Mouse (Mus musculus) forebrain, embryonic 11.5 days (tissue): ENCODE measurements around the gene C4bp. TPM values are rescaled to one million over a fixed set of nuclear protein-coding genes. Genes with fewer than 3 reads are reported as not detected.

Source experiments
- ATAC-seq: fragments of 200-750 bp; cut with Nextera tagmentation; replicated peaks from 2 replicates; pipeline ENCODE4 v1.8.0; 2017; ENCODE audit warnings: moderate TSS enrichment; ENCODE audit not compliant: low FRiP score
- DNase-seq: peaks from one replicate; pipeline ENCODE4 v3.0.0-alpha.2; 2017; ENCODE audit warnings: low spot score
- H3K27ac ChIP-seq: fragments of 300-500 bp; sonication (generic); 2 replicates; pipeline ENCODE4 v1.5.1; 2014; ENCODE audit warnings: low read depth, low read length
- H3K27me3 ChIP-seq: fragments of 300-500 bp; sonication (generic); 2 replicates; pipeline ENCODE4 v1.6.1; 2014; ENCODE audit warnings: mild to moderate bottlenecking, low read length, mixed read lengths; ENCODE audit not compliant: control insufficient read depth, insufficient read depth
- H3K36me3 ChIP-seq: fragments of 300-500 bp; sonication (generic); 2 replicates; pipeline ENCODE4 v1.6.1; 2014; ENCODE audit warnings: mild to moderate bottlenecking, low read length, moderate library complexity, mixed read lengths; ENCODE audit not compliant: control insufficient read depth, insufficient read depth
- H3K4me1 ChIP-seq: fragments of 300-500 bp; sonication (generic); replicated peaks from 2 replicates; pipeline ENCODE4 v1.6.1; 2014; ENCODE audit warnings: low read length, mixed read lengths; ENCODE audit not compliant: control insufficient read depth, insufficient read depth
- H3K4me2 ChIP-seq: fragments of 300-500 bp; sonication (generic); 2 replicates; pipeline ENCODE4 v1.6.1; 2014; ENCODE audit warnings: low read depth, mild to moderate bottlenecking, low read length, moderate library complexity, mixed read lengths; ENCODE audit not compliant: severe bottlenecking
- H3K4me3 ChIP-seq: fragments of 300-500 bp; sonication (generic); 2 replicates; pipeline ENCODE4 v1.5.1; 2014; ENCODE audit warnings: low read depth, low read length
- H3K9ac ChIP-seq: fragments of 300-500 bp; sonication (generic); 2 replicates; pipeline ENCODE4 v1.6.1; 2014; ENCODE audit warnings: low read length
- H3K9me3 ChIP-seq: fragments of 300-500 bp; sonication (generic); 2 replicates; pipeline ENCODE4 v1.6.1; 2016; ENCODE audit warnings: low read length, mixed read lengths; ENCODE audit not compliant: control insufficient read depth
- WGBS: fragments of 180-500 bp; shearing (Covaris S2); extraction: QIAGEN DNeasy Blood & Tissue Kit; methylation state at CpG from one replicate; pipeline ENCODE4 v1.1.7; 2014; 5-methylcytosine and 5-hydroxymethylcytosine counted together
- polyA plus RNA-seq: library from polyadenylated mRNA; unstranded; fragments of >200 nt; fragmentation: Nextera tagmentation; extraction: Ambion mirVana; gene quantifications from 2 replicates; pipeline ENCODE4 v1.2.1, GENCODE M21; 2014

Gene C4bp
- polyA plus RNA-seq = not detected in 2 replicates

DNA sequence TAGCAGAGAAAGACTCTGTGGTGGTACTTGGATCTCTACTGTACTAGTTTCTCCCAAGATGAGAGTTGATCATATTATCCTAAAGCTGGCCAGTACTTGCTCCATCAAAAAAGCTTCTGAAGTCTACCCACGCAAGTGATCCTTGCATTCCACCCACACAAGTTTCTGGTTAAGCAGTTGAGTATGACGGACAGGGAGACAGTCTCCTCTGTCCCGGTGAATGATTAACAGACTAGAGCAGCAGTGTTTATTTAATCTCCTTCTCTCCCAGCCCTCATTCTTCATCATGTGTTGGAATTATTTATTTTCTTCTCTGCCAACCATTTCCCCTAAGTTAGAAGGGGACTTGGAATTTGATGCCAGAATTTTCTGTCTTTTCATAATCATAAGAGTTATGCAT, at the start of gene C4bp:
Gene C4bp (minus strand): TSS at position 179 of the 400 bp plus-strand sequence.
- Histone ChIP-seq H3K4me3 (no peak within 1 kb of the TSS), H3K4me1 (no peaks in the 10 kb centered on the region), H3K27ac (no peak within 1 kb of the TSS), H3K27me3 (no peaks in the 10 kb centered on the region), H3K9me3 (no peaks in the 10 kb centered on the region), H3K4me2 (no peak within 1 kb of the TSS), H3K36me3 (no peaks in the 10 kb centered on the region), H3K9ac (no peak within 1 kb of the TSS)
- 85% methylated on average over 3 of the region's 3 CpGs for whole genome bisulfite sequencing
- DNase-seq (no peak), ATAC-seq (no peak)

DNA sequence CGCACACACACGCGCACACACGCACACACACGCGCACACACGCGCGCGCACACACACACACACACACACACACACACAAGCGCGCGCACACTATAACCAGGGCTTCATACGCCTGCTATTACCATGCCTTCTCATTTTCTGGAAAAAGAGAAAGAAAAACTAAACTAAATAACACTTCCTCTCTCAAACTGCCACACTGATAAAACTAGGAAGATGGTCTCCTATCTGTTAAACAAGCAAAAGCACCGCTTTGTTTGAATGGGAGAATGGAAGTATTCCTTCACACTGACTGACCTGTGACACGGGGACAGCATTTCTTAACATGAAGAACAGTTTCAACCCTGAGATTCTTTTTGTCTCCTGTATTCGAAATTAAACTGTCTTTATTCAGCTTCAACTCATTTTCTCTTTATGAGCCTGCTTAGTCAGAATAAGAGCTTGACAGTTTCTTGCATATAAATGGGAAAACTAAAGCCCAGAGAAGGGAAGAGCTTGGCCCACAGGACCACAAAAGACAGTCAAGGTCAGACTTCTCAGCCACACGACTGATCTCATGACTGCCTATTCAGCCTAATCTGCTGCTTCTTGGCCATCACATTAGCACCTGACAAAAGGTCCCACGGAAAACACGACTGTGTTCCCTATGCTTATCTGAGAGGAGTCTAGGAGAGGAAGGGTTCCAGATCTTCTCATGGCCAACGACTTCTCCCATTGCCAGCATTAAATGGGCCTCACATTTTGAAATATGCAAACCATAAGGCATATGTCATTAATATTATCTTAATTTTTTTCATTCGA, 49.0 kb upstream of the C4bp start:
- Histone ChIP-seq H3K4me3 (no peak overlapping the region), H3K27me3 (no peaks in the 10 kb centered on the region), H3K9ac (no peak overlapping the region), H3K4me2 (no peak overlapping the region), H3K4me1 (0 out of 2 replicates have a peak, but pooled peaks cover 2% of the 10 kb centered on the region), H3K36me3 (no peaks in the 10 kb centered on the region), H3K27ac (no peak overlapping the region), H3K9me3 (no peaks in the 10 kb centered on the region)
- WGBS = 89% methylated on average over 22 of the region's 22 CpGs
- DNase-seq (no peak), ATAC-seq (no peak)

DNA sequence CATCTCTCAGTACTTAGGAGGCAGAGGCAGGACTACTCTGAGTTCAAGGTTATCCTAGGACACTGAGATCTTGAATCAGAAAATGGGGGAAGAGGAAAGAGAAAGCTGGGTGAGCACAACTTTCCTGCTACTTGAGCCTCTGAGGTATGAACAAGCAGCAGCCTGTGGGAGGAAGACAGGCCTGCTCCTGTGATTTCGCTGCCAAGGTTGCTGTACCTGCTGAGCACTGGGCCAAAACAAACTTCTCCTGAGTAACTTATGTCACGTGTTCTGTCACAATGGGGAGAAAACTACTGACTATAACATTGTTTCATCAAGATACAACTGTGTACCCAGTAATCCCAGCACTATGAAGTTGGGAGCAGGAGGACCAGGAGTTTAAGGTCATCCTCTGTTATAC, 42.2 kb upstream of the C4bp start:
- no peak for ATAC-seq
- H3K36me3 ChIP-seq = no peaks in the 10 kb centered on the region; the same call in 1 of the 2 replicates
- H3K27me3 ChIP-seq = no peaks in the 10 kb centered on the region
- WGBS = 84% methylated on average over 2 of the region's 2 CpGs
- H3K4me1 ChIP-seq = no peaks in the 10 kb centered on the region
- H3K9me3 ChIP-seq = no peaks in the 10 kb centered on the region
- H3K4me3 ChIP-seq = no peak overlapping the region
- H3K9ac ChIP-seq = no peak overlapping the region
- no peak overlapping the region for H3K4me2 ChIP-seq
- DNase-seq = no peak
- no peak overlapping the region for H3K27ac ChIP-seq

DNA sequence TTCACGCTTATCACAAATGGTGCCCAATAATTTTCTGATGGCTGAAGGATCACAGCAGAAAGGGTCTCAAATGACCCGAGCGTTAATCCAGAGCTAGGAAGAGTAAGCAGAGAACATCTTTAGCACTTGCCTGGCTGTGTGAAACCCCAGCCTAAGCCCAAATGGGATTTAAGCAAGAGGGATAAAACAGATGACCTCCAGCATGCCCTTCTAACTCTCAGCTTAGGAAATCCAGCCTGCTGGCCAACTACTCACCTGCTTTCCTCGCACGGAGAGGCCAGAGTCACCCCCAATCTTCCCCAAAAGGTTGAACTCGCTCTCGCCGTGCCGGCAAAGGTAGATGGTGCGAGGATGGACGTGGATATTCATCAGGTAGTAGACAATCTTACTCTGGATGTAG, 40.5 kb upstream of the C4bp start:
- no peak overlapping the region for H3K4me3 ChIP-seq
- ATAC-seq = no peak
- H3K27ac ChIP-seq = no peak overlapping the region
- H3K4me2 ChIP-seq = no peak overlapping the region
- 95% methylated on average over 11 of the region's 11 CpGs for WGBS
- H3K9ac ChIP-seq = no peak overlapping the region
- no peak for DNase-seq
- no peaks in the 10 kb centered on the region for H3K9me3 ChIP-seq
- H3K27me3 ChIP-seq = no peaks in the 10 kb centered on the region
- no peaks in the 10 kb centered on the region; the same call in 1 of the 2 replicates for H3K36me3 ChIP-seq
- no peaks in the 10 kb centered on the region for H3K4me1 ChIP-seq

DNA sequence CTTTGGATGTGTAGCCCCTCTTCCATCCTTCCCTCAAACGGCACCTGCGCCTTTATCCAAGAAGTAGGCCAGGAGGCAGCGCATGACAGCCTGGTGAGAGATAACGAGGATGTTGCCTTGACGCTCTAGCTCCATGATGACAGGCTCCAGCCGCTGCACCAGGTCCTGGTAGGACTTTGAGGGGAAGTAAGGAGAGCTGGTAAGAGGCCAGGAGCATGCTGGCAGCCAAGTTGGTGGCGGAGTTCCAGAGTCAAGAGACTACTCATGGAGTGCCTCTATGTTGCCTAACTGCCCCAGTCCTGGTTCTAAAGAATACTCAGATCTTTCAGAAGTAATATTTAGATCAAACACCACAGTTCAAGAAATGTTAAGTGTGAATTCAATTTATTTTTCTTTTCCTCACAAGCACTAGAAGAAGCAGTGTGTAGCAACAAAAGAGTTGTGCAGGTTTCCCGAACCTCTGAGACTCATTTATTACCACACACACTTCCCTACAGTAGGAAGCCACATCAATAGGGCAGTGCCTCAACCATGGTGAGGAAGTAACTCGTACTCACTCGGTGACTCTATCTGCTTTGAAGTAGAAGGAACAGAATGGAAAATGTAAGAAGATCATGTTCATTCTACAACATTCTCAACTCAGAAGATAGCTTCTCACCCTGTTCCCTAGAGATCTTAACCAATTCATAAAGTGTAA, 38.7 kb upstream of the C4bp start:
- 90% methylated on average over 10 of the region's 10 CpGs for WGBS
- no peaks in the 10 kb centered on the region for H3K9me3 ChIP-seq
- DNase-seq (no peak), ATAC-seq (no peak)
- no peak overlapping the region for H3K4me2 ChIP-seq
- no peak overlapping the region for H3K4me3 ChIP-seq
- H3K27me3 ChIP-seq = no peaks in the 10 kb centered on the region
- no peak overlapping the region for H3K9ac ChIP-seq
- no peak overlapping the region for H3K27ac ChIP-seq
- no peaks in the 10 kb centered on the region; the same call in 1 of the 2 replicates for H3K36me3 ChIP-seq
- no peaks in the 10 kb centered on the region for H3K4me1 ChIP-seq

DNA sequence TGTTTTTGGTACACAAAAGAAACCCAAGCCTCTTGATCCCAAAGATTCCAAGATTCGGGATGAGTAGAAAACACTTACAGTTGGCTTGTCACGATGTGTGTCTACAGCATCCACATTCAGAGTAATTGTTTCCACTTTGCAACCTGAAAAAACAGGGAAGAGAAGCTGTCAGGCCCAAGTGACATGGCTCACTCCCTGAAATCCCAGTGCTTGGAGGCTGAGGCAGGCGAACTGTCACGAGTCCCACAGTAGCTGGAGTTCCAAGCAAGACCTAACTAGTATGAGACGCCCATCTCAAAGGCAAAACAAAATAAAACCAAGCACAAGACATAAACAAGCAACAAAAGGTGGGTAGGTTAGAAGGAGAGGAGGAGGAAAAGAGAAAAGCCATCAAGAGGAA, 37.2 kb upstream of the C4bp start:
- Histone ChIP-seq H3K4me3 (no peak overlapping the region), H3K9me3 (no peaks in the 10 kb centered on the region), H3K4me2 (no peak overlapping the region), H3K4me1 (no peaks in the 10 kb centered on the region), H3K27me3 (no peaks in the 10 kb centered on the region), H3K36me3 (no peaks in the 10 kb centered on the region; the same call in 1 of the 2 replicates), H3K27ac (no peak overlapping the region), H3K9ac (no peak overlapping the region)
- DNase-seq (no peak), ATAC-seq (no peak)
- WGBS = 93% methylated on average over 5 of the region's 5 CpGs

DNA sequence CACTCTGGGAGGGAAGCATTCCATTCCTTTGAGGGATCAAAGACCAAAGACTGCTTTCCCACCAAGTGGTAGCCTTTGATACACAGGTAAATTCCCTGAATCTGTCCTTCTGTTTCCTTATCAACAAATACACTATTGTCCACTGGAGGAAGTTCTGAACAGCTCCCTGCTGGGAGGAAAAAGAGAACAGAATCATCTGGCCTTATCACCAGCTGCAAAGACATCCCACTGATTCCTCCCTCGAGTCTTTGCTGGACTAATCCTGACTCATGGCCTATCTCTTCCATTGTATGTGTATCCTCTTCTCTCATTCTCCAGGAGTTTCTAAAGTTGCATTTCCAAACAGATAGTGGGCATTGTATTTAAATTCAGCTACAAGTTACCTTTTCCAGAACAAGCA, 22.5 kb upstream of the C4bp start:
- Histone ChIP-seq H3K9me3 (no peaks in the 10 kb centered on the region), H3K27me3 (no peaks in the 10 kb centered on the region), H3K4me1 (no peaks in the 10 kb centered on the region), H3K4me3 (no peak overlapping the region), H3K36me3 (no peaks in the 10 kb centered on the region), H3K9ac (no peak overlapping the region), H3K4me2 (no peak overlapping the region), H3K27ac (no peak overlapping the region)
- WGBS = 36% methylated on average over 1 of the region's 1 CpGs
- ATAC-seq = no peak
- no peak for DNase-seq

DNA sequence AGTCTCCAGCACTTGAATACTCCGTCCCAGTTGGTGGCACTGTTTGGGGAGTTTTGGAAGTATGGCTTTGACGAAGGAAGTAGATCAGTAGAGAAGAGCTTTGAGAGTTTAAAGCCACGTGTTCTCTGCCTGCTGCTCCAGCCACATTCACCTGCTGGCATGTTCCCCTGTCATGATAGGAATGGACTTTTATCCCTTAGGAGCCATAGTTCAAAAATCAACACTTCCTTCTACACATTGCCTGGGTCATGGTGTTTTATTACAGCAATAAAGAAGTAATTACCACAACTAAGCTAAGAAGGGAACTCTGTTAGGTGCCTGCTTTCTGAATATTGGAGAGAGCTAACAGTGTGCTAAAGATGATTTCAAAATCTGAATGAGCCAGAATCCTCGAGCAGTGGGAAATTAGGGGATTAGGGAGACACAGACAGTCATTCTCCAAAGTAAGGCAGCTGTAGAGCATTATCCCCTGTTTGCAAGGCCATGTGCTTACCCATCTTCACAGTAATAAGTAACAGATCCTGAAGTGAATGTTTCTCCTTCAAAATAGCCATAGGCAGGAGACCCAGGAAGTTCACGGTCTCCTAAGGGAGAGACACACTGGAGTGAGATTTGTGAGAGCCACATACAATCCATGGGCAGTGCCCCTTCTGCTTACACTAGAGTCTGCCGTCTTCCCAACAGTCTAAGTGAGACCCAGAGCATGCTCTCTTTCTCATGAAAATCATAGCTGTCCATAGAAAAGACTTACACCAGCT, 20.4 kb upstream of the C4bp start:
- no peak overlapping the region for H3K4me2 ChIP-seq
- no peaks in the 10 kb centered on the region for H3K9me3 ChIP-seq
- H3K4me1 ChIP-seq = no peaks in the 10 kb centered on the region
- no peak overlapping the region for H3K4me3 ChIP-seq
- ATAC-seq = no peak
- no peaks in the 10 kb centered on the region for H3K27me3 ChIP-seq
- no peak overlapping the region for H3K27ac ChIP-seq
- no peak for DNase-seq
- no peaks in the 10 kb centered on the region for H3K36me3 ChIP-seq
- H3K9ac ChIP-seq = no peak overlapping the region
- WGBS = 75% methylated on average over 6 of the region's 6 CpGs
